Mouse (Mus musculus) brain, embryonic 14.5 days (tissue): ENCODE results near the gene Als2.

Source experiments
- CTCF ChIP-seq: fragments of 200-500 bp; IDR thresholded peaks from 2 replicates; pipeline ENCODE4 v1.5.1; 2012; ENCODE audit warnings: inconsistent platforms, mild to moderate bottlenecking, moderate library complexity, borderline replicate concordance; ENCODE audit not compliant: insufficient read depth, insufficient read length; ENCODE audit errors: extremely low read depth
- POLR2A ChIP-seq: fragments of 200-500 bp; IDR thresholded peaks from 2 replicates; pipeline ENCODE4 v1.6.1; 2012; ENCODE audit warnings: mild to moderate bottlenecking, inconsistent platforms, borderline replicate concordance; ENCODE audit not compliant: poor library complexity, insufficient read depth, insufficient read length, severe bottlenecking; ENCODE audit errors: extremely low read depth

DNA sequence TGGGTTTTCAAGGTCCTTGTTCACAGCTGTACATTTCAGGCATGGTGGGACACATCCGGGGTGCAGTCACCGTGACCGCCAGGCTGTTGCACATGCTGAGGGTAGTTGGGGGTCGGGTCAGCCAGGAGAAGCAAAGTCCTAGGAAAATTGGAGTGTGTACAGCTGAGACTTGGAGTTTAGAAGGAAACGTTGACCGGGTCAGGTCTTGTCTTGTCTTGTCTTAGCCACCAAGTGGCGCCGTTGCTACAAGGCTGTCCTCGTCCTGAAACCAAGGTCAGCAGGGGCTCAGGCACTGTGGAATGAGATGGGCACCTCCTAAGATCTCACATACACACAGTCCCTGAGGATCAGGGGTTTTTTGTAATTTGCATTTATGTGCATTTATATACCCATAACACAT lies 10.6 kb upstream of the Als2 start:
- TF ChIP-seq CTCF (peak; percentile 80), POLR2A (no peak)
